Mouse (Mus musculus) midbrain, embryonic 10.5 days (tissue): ENCODE data around the gene Acsm3. TPM values are rescaled to one million over a fixed set of nuclear protein-coding genes. Genes with fewer than 3 reads are reported as not detected.

Source experiments
- DNase-seq: peaks from one replicate; pipeline ENCODE4 v3.0.0-alpha.2; 2017; ENCODE audit warnings: low spot score
- H3K27ac ChIP-seq: fragments of 300-500 bp; sonication (generic); replicated peaks from 2 replicates; pipeline ENCODE4 v1.5.1; 2016; ENCODE audit warnings: mild to moderate bottlenecking
- H3K27me3 ChIP-seq: fragments of 300-500 bp; sonication (generic); 2 replicates; pipeline ENCODE4 v1.6.1; 2016; ENCODE audit warnings: low read depth, mild to moderate bottlenecking; ENCODE audit not compliant: poor library complexity, severe bottlenecking
- H3K36me3 ChIP-seq: fragments of 300-500 bp; sonication (generic); 2 replicates; pipeline ENCODE4 v1.6.1; 2016; ENCODE audit warnings: mild to moderate bottlenecking, moderate library complexity
- H3K4me1 ChIP-seq: fragments of 300-500 bp; sonication (generic); 2 replicates; pipeline ENCODE4 v1.6.1; 2016
- H3K4me3 ChIP-seq: fragments of 300-500 bp; sonication (generic); 2 replicates; pipeline ENCODE4 v1.5.1; 2016; ENCODE audit warnings: mild to moderate bottlenecking, moderate library complexity
- H3K9me3 ChIP-seq: fragments of 300-500 bp; sonication (generic); replicated peaks from 2 replicates; pipeline ENCODE4 v1.6.1; 2016; ENCODE audit warnings: mild to moderate bottlenecking
- WGBS: fragments of 180-500 bp; shearing (Covaris S2); methylation state at CpG from one replicate; pipeline ENCODE4 v1.1.7; 2016; 5-methylcytosine and 5-hydroxymethylcytosine counted together
- polyA plus RNA-seq: library from polyadenylated mRNA; unstranded; fragments of >200 nt; fragmentation: Nextera tagmentation; extraction: Ambion mirVana; gene quantifications from 2 replicates; pipeline ENCODE4 v1.2.1, GENCODE M21; 2016

The Acsm3 gene
- polyA plus RNA-seq, 1 experiment from 2014 or later: 0.10 TPM

GRCm38 (mm10) chr7:119808723-119809122 is 48.0 kb downstream of the Acsm3 start:
- Histone ChIP-seq H3K27me3 (no peaks in the 10 kb centered on the region), H3K4me1 (no peaks in the 10 kb centered on the region), H3K36me3 (peaks cover 86% of the 10 kb centered on the region), H3K4me3 (no peak overlapping the region), H3K27ac (no peak overlapping the region), H3K9me3 (no peaks in the 10 kb centered on the region)
- 92% methylated on average over 3 of the region's 3 CpGs for WGBS
- no peak for DNase-seq

- H3K36me3 ChIP-seq: peaks cover 53% of the 10 kb centered on the region
- 100% methylated on average over 1 of the region's 1 CpGs for WGBS
- no peak overlapping the region for H3K4me3 ChIP-seq
- no peaks in the 10 kb centered on the region for H3K9me3 ChIP-seq
- H3K27ac ChIP-seq: no peak overlapping the region
- H3K27me3 ChIP-seq: no peaks in the 10 kb centered on the region
- DNase-seq: no peak
- H3K4me1 ChIP-seq: no peaks in the 10 kb centered on the region
Observed at GRCm38 (mm10) chr7:119835371-119835770, 74.6 kb downstream of the Acsm3 start.

- no peak overlapping the region for H3K27ac ChIP-seq
- H3K4me1 ChIP-seq: no peaks in the 10 kb centered on the region
- DNase-seq: no peak
- no peaks in the 10 kb centered on the region for H3K27me3 ChIP-seq
- 95% methylated on average over 4 of the region's 4 CpGs for WGBS
- H3K9me3 ChIP-seq: no peaks in the 10 kb centered on the region
- peaks cover 55% of the 10 kb centered on the region for H3K36me3 ChIP-seq
- no peak overlapping the region for H3K4me3 ChIP-seq
Observed at GRCm38 (mm10) chr7:119835996-119836777, 75.5 kb downstream of the Acsm3 start.

Other genes starting within 250 kb of the Acsm3 start
- not detected in 2 replicates for gene Acsm5, start 241.5 kb upstream of the Acsm3 start, polyA plus RNA-seq
- 0.06 TPM in 1 of 2 replicates, not detected in the other for gene Pdilt, start 237.4 kb upstream of the Acsm3 start, polyA plus RNA-seq
- gene Acsm2, start 206.6 kb upstream of the Acsm3 start, polyA plus RNA-seq: not detected in 2 replicates
- not detected in 2 replicates for gene Acsm1, start 153.9 kb upstream of the Acsm3 start, polyA plus RNA-seq
- gene Acsm4, start 70.9 kb upstream of the Acsm3 start, polyA plus RNA-seq: not detected in 2 replicates
- gene Thumpd1, start 40.1 kb upstream of the Acsm3 start, polyA plus RNA-seq: 103 TPM in 2 replicates
- gene Rexo5, start 33.1 kb downstream of the Acsm3 start, polyA plus RNA-seq: 28.0 and 31.2 TPM in 2 replicates
- gene Eri2, start 33.1 kb downstream of the Acsm3 start, polyA plus RNA-seq: 34.5 and 34.8 TPM in 2 replicates
- 11.3 and 13.3 TPM in 2 replicates for gene Lyrm1, start 134.9 kb downstream of the Acsm3 start, polyA plus RNA-seq
- gene Dcun1d3, start 135.4 kb downstream of the Acsm3 start, polyA plus RNA-seq: 13.1 and 15.7 TPM in 2 replicates